16 mouse cellular contexts compared by ENCODE assay signal in genomic region chr6:117576021-117576420, GRCm38 (mm10).
"Had no signal": no experiment of that assay in that cellular context is flagged by ENCODE, and none has a peak within 500 bp of the region (broad histone marks: within the 10 kb centered on the region; RNA-seq: fewer than 3 reads in every experiment).

No protein-coding gene starts in this region.

- DNase-seq: kidney, adult 11 months; kidney, adult 8-10 months; kidney, postnatal 10 days; kidney, postnatal 36 days; left cerebral cortex, postnatal 4 days; liver, embryonic 13.5 days; lung, embryonic 14.5 days; thymus, adult 18-20 months; thymus, postnatal 36 days had no signal

- H3K4me2 ChIP-seq: kidney, embryonic 15.5 days; limb, embryonic 13.5 days; liver, embryonic 13.5 days; lung, embryonic 14.5 days; midbrain, embryonic 12.5 days; midbrain, embryonic 15.5 days; neural tube, embryonic 13.5 days had no signal

- H3K27ac ChIP-seq: kidney, embryonic 15.5 days; limb, embryonic 13.5 days; liver, embryonic 13.5 days; macrophage; midbrain, embryonic 12.5 days; midbrain, embryonic 15.5 days; neural tube, embryonic 13.5 days had no signal

- H3K36me3 ChIP-seq: kidney, embryonic 15.5 days; limb, embryonic 13.5 days; liver, embryonic 13.5 days; midbrain, embryonic 12.5 days; midbrain, embryonic 15.5 days; neural tube, embryonic 13.5 days had no signal

- H3K27me3 ChIP-seq: liver, embryonic 13.5 days; midbrain, embryonic 12.5 days; midbrain, embryonic 15.5 days; neural tube, embryonic 13.5 days had no signal

- H3K4me1 ChIP-seq: liver, embryonic 13.5 days; midbrain, embryonic 12.5 days; midbrain, embryonic 15.5 days had no signal

- H3K9me3 ChIP-seq: kidney, embryonic 15.5 days; limb, embryonic 13.5 days; liver, embryonic 13.5 days; midbrain, embryonic 12.5 days; midbrain, embryonic 15.5 days; neural tube, embryonic 13.5 days had no signal

- H3K4me3 ChIP-seq: kidney, embryonic 15.5 days; limb, embryonic 13.5 days; liver, embryonic 13.5 days; midbrain, embryonic 12.5 days; midbrain, embryonic 15.5 days; neural tube, embryonic 13.5 days had no signal

- H3K9ac ChIP-seq: kidney, embryonic 15.5 days; limb, embryonic 13.5 days; liver, embryonic 13.5 days; lung, embryonic 14.5 days; midbrain, embryonic 12.5 days; midbrain, embryonic 15.5 days; neural tube, embryonic 13.5 days had no signal

- ATAC-seq: lung, postnatal 0 days; midbrain, embryonic 15.5 days had no signal
